Mouse (Mus musculus) spleen, postnatal 0 days (tissue): Measurements from ENCODE around the gene Gm3952. TPM values are rescaled to one million over a fixed set of nuclear protein-coding genes. Genes with fewer than 3 reads are reported as not detected.

Source experiments
- polyA plus RNA-seq: library from polyadenylated mRNA; unstranded; fragments of >200 nt; fragmentation: Nextera tagmentation; extraction: Ambion mirVana; gene quantifications from 2 replicates; pipeline ENCODE4 v1.2.1, GENCODE M21; 2015

Gm3952 gene
- not detected in 2 replicates for polyA plus RNA-seq

GRCm38 (mm10) chr8:128798594-128798993 lies at the start of gene Gm3952:
Gm3952 (minus strand) TSS chr8:128798694.

Other genes with a start within 250 kb of the Gm3952 start
- gene Itgb1, start 113.0 kb downstream of the Gm3952 start, polyA plus RNA-seq, result 113 and 129 TPM in 2 replicates